Mouse (Mus musculus) activated CD4-positive, CD25-positive, alpha-beta regulatory T cell, adult 4 months (primary cell): ENCODE results near the gene Smc1b. TPM values are rescaled to one million over a fixed set of nuclear protein-coding genes. Genes with fewer than 3 reads are reported as not detected.

Source experiments
- ATAC-seq: one replicate; pipeline ENCODE4 v1.8.0; 2017
- polyA plus RNA-seq, 2 experiments: library from polyadenylated mRNA; unstranded; fragments of 100-300 nt; shearing (Covaris generic); gene quantifications; one replicate each; pipeline ENCODE4 v1.2.1; 2017

Gene Smc1b
- polyA plus RNA-seq, 2 experiments from 2014 or later: not detected

DNA sequence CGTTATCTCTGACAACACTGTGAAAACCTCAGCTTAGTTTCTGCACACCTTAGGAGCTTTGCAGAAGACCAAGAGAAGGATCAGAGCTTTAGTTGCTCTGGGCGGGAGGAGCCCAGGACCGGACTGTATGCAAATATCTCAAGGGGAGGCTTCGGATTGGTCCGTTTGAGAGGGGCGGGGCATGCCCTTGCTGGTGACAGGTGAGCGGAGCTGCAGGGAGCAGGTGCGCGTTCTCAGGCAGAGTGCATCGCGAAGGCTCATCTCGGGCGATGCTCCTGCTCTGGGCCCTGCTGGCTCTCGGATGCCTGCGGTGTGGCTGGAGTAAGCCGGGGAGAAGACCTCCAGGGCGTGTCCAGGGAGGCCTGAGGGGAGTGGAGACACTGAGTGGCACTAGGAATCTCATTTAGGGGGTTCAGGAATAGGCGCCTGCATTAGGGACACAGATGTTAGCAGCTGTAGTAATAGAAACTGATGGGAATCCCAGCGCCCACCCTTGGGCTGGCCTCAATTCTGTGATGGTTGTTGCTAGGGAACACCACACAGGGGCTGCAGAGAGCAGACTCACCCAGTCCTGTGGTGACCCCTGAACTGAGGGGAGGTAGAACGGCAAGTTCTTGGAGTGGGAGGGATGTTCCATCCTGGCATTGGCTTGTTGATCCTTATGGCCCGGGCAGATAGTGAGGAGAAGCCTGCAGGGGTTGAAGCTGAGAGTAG, 114.7 kb downstream of the Smc1b start, which contains the start of gene Upk3a:
TSS of gene Upk3a (plus strand) at position 191 of the 714 bp plus-strand sequence.
- ATAC-seq: no peak

DNA sequence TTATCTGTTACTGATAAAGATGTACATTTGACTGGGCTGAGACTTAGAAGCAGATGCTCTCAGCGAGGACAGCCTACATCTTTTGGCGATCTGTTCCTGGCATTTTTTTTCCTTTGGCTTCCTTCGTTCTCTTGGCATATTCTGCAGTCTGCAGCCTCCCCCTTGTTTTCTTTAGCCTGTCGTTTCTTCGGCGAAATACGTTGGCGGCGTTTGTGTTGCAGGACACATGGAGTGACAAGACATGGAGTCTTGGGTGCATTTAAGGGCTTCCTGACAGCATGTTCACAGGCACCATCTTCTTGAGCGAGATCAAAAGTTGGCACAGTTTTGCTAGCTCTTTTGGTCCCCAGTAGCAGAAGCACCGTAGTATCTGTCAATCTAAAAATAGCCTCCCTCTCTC, 116.0 kb downstream of the Smc1b start:
- ATAC-seq: no peak

Other genes starting within 250 kb of the Smc1b start
- under 1 TPM; 0.55 to 0.89 TPM for gene Gm29666, start 211.9 kb downstream of the Smc1b start, polyA plus RNA-seq
- 10 to 100 TPM; 22.9 to 24.2 TPM for gene Nup50, start 208.6 kb downstream of the Smc1b start, polyA plus RNA-seq
- 1 to 10 TPM; 1.2 TPM for gene 5031439G07Rik, start 143.4 kb downstream of the Smc1b start, polyA plus RNA-seq
- gene Upk3a, start 114.8 kb downstream of the Smc1b start, polyA plus RNA-seq: not detected
- gene Fam118a, start 103.0 kb downstream of the Smc1b start, polyA plus RNA-seq: 10 to 100 TPM; 33.0 to 39.2 TPM
- gene Ribc2, start 114 bp upstream of the Smc1b start, polyA plus RNA-seq: not detected
- under 1 TPM; 0.13 to 0.29 TPM for gene Fbln1, start 74.0 kb upstream of the Smc1b start, polyA plus RNA-seq
- gene Atxn10, start 204.3 kb upstream of the Smc1b start, polyA plus RNA-seq: 100 to 1,000 TPM; 119 to 138 TPM